Mouse (Mus musculus): ENCODE results near the gene B020031M17Rik. TPM values are rescaled to one million over a fixed set of nuclear protein-coding genes. Genes with fewer than 3 reads are reported as not detected.

Gene B020031M17Rik
- total RNA-seq, 2 experiments from 2014 or later: not detected

Other genes starting within 250 kb of the B020031M17Rik start
- 10 to 100 TPM; 13.6 to 16.3 TPM for gene Nim1k, start 194.9 kb downstream of the B020031M17Rik start, total RNA-seq (2021)
- gene Zfp131, start 159.9 kb downstream of the B020031M17Rik start, total RNA-seq (2021): 10 to 100 TPM; 44.2 to 48.2 TPM
- gene AF067063, start 120.6 kb downstream of the B020031M17Rik start, total RNA-seq (2021): not detected
- not detected for gene D13Ertd608e, start 114.8 kb downstream of the B020031M17Rik start, total RNA-seq (2021)
- not detected for gene Tcstv1, start 56.0 kb downstream of the B020031M17Rik start, total RNA-seq (2021)
- gene Gm21761, start 21.5 kb downstream of the B020031M17Rik start, total RNA-seq (2021): not detected
- not detected for gene Gm36079, start 76.2 kb upstream of the B020031M17Rik start, total RNA-seq (2021)
- gene Gm21188, start 101.4 kb upstream of the B020031M17Rik start, total RNA-seq (2021): not detected
- not detected for gene Gm20767, start 189.4 kb upstream of the B020031M17Rik start, total RNA-seq (2021)
- not detected for gene Gm21818, start 221.6 kb upstream of the B020031M17Rik start, total RNA-seq (2021)

All from left cerebral cortex, postnatal 25 days (tissue).